Mouse (Mus musculus): ENCODE data around the gene Enpp4. TPM values are rescaled to one million over a fixed set of nuclear protein-coding genes. Genes with fewer than 3 reads are reported as not detected.

Gene Enpp4
- polyA plus RNA-seq, 1 experiment from 2014 or later, result 6.3 TPM

DNA sequence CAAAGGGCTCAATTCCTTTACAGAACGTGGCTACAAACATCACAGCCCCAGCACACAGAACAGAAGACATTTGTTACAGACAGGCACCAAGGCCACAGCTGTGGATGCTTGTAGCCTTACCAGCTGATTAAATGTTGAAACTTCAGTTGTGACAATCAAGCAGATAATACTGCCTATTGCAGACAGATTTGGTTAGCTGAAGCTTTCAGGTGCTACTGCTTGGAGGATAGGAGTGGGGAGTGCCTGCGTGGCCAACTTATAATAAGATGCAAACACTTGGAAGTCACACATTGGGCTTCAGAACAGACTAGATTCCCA lies 27.8 kb downstream of the Enpp4 start:
- WGBS, result 70% methylated on average over 2 of the region's 2 CpGs
- Histone ChIP-seq H3K9me3 (replicated peaks; ENCODE audit: control insufficient read depth, low read length, poor library complexity, severe bottlenecking) (no peaks in the 10 kb centered on the region; the same call in 1 of the 2 replicates), H3K27ac (ENCODE audit: low read length) (no peak overlapping the region), H3K9ac (ENCODE audit: low read depth, low read length) (no peak overlapping the region), H3K36me3 (ENCODE audit: control insufficient read depth, insufficient read depth, low read length) (peaks cover 18% of the 10 kb centered on the region), H3K27me3 (ENCODE audit: control insufficient read depth, insufficient read depth, low read depth, low read length) (no peaks in the 10 kb centered on the region), H3K4me2 (ENCODE audit: low read length) (no peak overlapping the region), H3K4me1 (ENCODE audit: control insufficient read depth, insufficient read depth, low read length) (peaks cover 19% of the 10 kb centered on the region), H3K4me3 (ENCODE audit: low read depth, low read length) (no peak overlapping the region)
- no peak for ATAC-seq

DNA sequence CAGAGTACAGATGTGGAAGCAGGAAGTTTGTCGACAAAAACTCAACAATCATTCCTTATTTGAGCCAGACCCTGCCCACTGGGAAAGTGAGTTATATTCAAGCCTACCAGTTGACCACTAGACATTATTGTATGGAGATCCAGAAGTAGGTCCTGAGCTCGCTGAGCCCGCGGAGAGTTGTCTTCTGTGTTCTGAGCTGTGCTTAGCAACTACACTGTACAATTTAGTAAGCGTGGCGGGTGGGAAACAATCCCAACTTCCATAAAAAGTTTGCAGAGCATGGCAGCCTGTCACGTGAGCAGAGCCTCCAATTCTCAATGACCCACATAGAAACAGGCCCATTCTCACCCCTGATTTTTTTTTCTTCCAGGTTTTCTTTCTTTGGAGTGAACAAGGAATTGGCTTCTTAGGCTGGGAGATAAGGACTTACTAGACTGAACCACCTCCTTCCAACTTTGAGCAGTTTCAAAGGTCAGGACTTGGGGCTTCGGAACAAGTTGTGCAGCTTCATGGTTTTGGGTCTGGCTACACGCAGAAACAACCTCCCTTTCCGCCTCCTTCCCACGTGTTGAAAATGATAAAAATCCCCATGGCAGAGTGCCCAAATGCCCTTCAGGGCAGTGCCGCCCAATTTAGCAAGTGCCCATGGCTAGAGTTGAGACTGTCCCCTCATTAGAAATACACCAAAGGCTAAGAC lies 28.3 kb downstream of the Enpp4 start:
- Histone ChIP-seq H3K4me3 (ENCODE audit: low read depth, low read length) (no peak overlapping the region), H3K27ac (ENCODE audit: low read length) (no peak overlapping the region), H3K36me3 (ENCODE audit: control insufficient read depth, insufficient read depth, low read length) (peaks cover 14% of the 10 kb centered on the region), H3K9me3 (replicated peaks; ENCODE audit: control insufficient read depth, low read length, poor library complexity, severe bottlenecking) (no peaks in the 10 kb centered on the region; the same call in 1 of the 2 replicates), H3K9ac (ENCODE audit: low read depth, low read length) (no peak overlapping the region), H3K27me3 (ENCODE audit: control insufficient read depth, insufficient read depth, low read depth, low read length) (no peaks in the 10 kb centered on the region), H3K4me2 (ENCODE audit: low read length) (no peak overlapping the region), H3K4me1 (ENCODE audit: control insufficient read depth, insufficient read depth, low read length) (peaks cover 18% of the 10 kb centered on the region)
- no peak for ATAC-seq
- 85% methylated on average over 12 of the region's 12 CpGs for WGBS

DNA sequence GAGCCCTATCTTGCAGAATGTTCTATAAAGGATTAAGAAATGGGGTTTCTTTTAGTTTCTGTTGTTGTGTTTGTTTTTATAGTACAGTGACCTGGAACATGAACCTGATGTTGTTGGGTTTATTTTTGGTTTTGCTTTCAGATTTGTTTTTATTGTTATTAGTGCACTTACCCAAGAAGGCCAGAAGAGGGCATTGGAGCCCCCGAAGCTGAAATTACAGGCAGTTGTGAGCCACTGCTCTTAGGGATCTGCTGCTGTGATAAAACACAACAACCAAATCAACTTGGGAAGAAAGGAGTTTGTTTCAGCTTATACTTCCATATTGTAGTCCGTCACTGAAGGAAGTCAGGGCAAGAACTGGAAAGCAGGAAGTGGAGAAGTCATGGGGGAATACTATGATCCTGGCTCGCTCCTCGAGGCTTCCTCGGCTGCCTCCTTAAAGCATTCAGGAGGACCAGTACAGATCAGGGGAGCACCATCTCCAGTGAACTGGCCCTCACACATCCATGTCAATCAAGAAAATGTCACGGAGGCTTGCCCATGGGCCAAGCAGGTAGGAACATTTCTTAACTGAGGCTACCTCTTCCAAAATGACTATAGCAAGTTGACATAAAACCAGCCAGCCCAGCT lies 29.4 kb downstream of the Enpp4 start:
- Histone ChIP-seq H3K9ac (ENCODE audit: low read depth, low read length) (no peak overlapping the region), H3K9me3 (replicated peaks; ENCODE audit: control insufficient read depth, low read length, poor library complexity, severe bottlenecking) (no peaks in the 10 kb centered on the region; the same call in 1 of the 2 replicates), H3K36me3 (ENCODE audit: control insufficient read depth, insufficient read depth, low read length) (peaks cover 7% of the 10 kb centered on the region), H3K4me3 (ENCODE audit: low read depth, low read length) (no peak overlapping the region), H3K4me2 (ENCODE audit: low read length) (no peak overlapping the region), H3K27me3 (ENCODE audit: control insufficient read depth, insufficient read depth, low read depth, low read length) (no peaks in the 10 kb centered on the region), H3K27ac (ENCODE audit: low read length) (no peak overlapping the region), H3K4me1 (ENCODE audit: control insufficient read depth, insufficient read depth, low read length) (peaks cover 11% of the 10 kb centered on the region)
- ATAC-seq, result no peak
- 58% methylated on average over 6 of the region's 6 CpGs for WGBS

DNA sequence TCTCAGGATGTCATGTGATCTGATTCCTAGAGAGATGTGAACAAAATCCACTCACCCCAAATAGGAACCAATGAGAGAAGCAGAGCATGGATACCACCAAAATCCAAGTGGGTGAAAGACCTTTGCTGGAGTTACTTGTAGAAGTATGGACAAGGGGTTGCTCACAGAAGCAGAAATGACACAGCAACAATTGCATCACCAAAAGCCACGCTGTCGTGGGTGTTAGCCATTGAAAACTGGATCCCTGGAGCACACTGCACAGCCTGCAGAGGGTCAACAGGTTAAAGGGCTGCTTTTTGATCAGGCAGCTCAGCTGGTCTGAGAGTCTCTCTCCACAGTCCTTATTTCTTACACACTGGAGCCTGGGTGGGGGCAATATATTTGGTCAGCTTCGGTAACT lies 30.0 kb downstream of the Enpp4 start:
- Histone ChIP-seq H3K9ac (ENCODE audit: low read depth, low read length) (no peak overlapping the region), H3K36me3 (ENCODE audit: control insufficient read depth, insufficient read depth, low read length) (peaks cover 1% of the 10 kb centered on the region; the same call in 1 of the 2 replicates), H3K4me2 (ENCODE audit: low read length) (no peak overlapping the region), H3K27me3 (ENCODE audit: control insufficient read depth, insufficient read depth, low read depth, low read length) (no peaks in the 10 kb centered on the region), H3K4me1 (ENCODE audit: control insufficient read depth, insufficient read depth, low read length) (peaks cover 11% of the 10 kb centered on the region), H3K4me3 (ENCODE audit: low read depth, low read length) (no peak overlapping the region), H3K9me3 (replicated peaks; ENCODE audit: control insufficient read depth, low read length, poor library complexity, severe bottlenecking) (no peaks in the 10 kb centered on the region), H3K27ac (ENCODE audit: low read length) (no peak overlapping the region)
- no peak for ATAC-seq
- WGBS, result 81% methylated on average over 3 of the region's 3 CpGs

DNA sequence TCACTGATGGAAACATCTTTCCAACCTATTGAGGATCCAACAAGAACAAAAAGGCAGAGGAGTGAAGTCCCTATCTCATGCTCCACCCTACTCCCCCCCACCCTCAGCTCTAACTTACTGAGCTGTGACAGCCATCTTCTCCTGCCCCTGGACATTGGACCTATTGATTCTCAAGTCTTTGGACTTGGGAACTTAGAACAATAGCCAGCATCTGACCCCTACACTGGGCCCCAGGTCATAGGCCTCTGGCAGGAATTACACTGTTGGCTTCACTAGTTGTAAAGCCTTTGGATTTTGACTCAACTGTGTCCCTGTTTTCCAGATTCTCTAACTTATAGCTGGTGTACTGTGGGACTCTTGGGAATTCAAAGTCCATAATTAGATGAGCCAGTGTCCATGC lies 33.9 kb downstream of the Enpp4 start:
- no peak for ATAC-seq
- no peaks in the 10 kb centered on the region for H3K27me3 ChIP-seq (ENCODE audit: control insufficient read depth, insufficient read depth, low read depth, low read length)
- no peak overlapping the region for H3K9ac ChIP-seq (ENCODE audit: low read depth, low read length)
- no peak overlapping the region for H3K4me2 ChIP-seq (ENCODE audit: low read length)
- H3K27ac ChIP-seq (ENCODE audit: low read length), result no peak overlapping the region
- no peaks in the 10 kb centered on the region for H3K36me3 ChIP-seq (ENCODE audit: control insufficient read depth, insufficient read depth, low read length)
- H3K4me1 ChIP-seq (ENCODE audit: control insufficient read depth, insufficient read depth, low read length), result no peaks in the 10 kb centered on the region
- H3K9me3 ChIP-seq (replicated peaks; ENCODE audit: control insufficient read depth, low read length, poor library complexity, severe bottlenecking), result no peaks in the 10 kb centered on the region
- H3K4me3 ChIP-seq (ENCODE audit: low read depth, low read length), result no peak overlapping the region

DNA sequence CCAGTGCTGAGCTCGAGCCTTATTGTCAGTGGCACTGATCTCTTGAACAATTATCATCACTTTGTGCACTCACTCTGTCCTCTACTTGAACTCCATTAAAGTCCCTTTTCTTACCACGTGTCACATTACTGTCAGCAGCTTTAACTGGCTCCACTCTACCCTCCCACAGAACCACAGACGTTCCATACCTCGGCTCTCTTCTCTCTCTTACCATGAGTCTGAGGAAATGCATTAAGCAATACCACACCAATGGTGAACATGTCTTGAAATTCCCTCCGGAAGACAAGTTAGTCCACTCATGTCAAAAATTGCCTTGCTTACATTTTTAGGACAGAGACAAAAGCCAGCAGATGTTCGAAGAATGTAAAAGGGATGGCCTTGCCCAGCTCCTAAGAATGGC lies 36.7 kb downstream of the Enpp4 start:
- 82% methylated on average over 6 of the region's 6 CpGs for WGBS
- Histone ChIP-seq H3K27ac (ENCODE audit: low read length) (no peak overlapping the region), H3K4me2 (ENCODE audit: low read length) (no peak overlapping the region), H3K36me3 (ENCODE audit: control insufficient read depth, insufficient read depth, low read length) (no peaks in the 10 kb centered on the region), H3K9me3 (replicated peaks; ENCODE audit: control insufficient read depth, low read length, poor library complexity, severe bottlenecking) (no peaks in the 10 kb centered on the region), H3K27me3 (ENCODE audit: control insufficient read depth, insufficient read depth, low read depth, low read length) (no peaks in the 10 kb centered on the region), H3K9ac (ENCODE audit: low read depth, low read length) (no peak overlapping the region), H3K4me3 (ENCODE audit: low read depth, low read length) (no peak overlapping the region), H3K4me1 (ENCODE audit: control insufficient read depth, insufficient read depth, low read length) (no peaks in the 10 kb centered on the region)
- no peak for ATAC-seq

DNA sequence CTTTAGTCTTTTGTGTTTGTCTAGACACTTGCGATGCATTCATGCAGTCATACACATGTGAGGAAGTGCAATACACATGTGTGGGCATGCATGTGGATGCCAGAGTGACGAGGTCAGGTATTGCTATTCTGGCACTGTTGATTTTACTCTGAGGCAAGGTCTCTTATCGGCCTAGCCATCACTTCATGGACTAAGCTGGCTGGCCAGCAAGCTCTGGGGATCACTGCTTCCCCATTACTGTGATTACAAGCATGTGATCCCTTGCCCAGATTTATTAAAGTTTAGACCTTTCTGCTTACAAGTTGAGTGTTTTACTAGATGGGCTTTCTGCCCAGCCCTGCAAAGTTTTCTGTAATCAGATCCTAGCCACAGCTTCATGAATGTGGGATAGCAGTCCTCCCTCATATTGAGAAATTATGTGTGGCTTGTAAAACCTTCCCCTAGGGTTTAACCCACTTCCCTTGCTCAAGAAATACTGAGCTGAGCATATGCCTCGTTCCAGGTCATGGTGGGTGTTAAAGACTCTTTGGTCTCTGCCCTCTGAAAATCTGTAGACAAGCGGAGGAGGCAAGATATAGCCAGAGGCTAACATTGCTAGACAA lies 44.2 kb downstream of the Enpp4 start:
- Histone ChIP-seq H3K27ac (ENCODE audit: low read length) (no peak overlapping the region), H3K9me3 (replicated peaks; ENCODE audit: control insufficient read depth, low read length, poor library complexity, severe bottlenecking) (no peaks in the 10 kb centered on the region), H3K4me3 (ENCODE audit: low read depth, low read length) (no peak overlapping the region), H3K4me1 (ENCODE audit: control insufficient read depth, insufficient read depth, low read length) (no peaks in the 10 kb centered on the region), H3K36me3 (ENCODE audit: control insufficient read depth, insufficient read depth, low read length) (no peaks in the 10 kb centered on the region), H3K27me3 (ENCODE audit: control insufficient read depth, insufficient read depth, low read depth, low read length) (no peaks in the 10 kb centered on the region), H3K4me2 (ENCODE audit: low read length) (no peak overlapping the region), H3K9ac (ENCODE audit: low read depth, low read length) (no peak overlapping the region)
- no peak for ATAC-seq
- WGBS, result 84% methylated on average over 5 of the region's 5 CpGs

DNA sequence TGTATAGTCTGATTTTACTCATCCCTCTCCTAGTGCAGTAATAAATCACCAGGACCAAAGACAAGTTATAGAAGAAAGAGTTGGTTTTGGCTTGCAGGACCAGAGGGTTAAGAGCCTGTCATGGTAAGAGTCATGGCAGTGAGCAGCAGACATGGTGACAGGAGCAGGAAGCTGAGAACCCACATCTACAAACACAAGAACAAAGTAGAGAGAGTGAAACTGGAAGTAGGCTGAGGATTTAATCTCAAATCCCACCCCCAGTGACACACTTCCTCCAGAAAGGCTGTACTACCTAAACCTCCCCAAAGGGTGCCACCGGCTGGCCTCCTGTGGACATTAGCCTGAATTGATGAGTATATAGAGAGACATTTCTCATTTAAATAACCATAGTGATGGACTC lies 44.8 kb downstream of the Enpp4 start:
- Histone ChIP-seq H3K4me3 (ENCODE audit: low read depth, low read length) (no peak overlapping the region), H3K27ac (ENCODE audit: low read length) (no peak overlapping the region), H3K4me1 (ENCODE audit: control insufficient read depth, insufficient read depth, low read length) (no peaks in the 10 kb centered on the region), H3K9me3 (replicated peaks; ENCODE audit: control insufficient read depth, low read length, poor library complexity, severe bottlenecking) (no peaks in the 10 kb centered on the region), H3K36me3 (ENCODE audit: control insufficient read depth, insufficient read depth, low read length) (no peaks in the 10 kb centered on the region), H3K27me3 (ENCODE audit: control insufficient read depth, insufficient read depth, low read depth, low read length) (no peaks in the 10 kb centered on the region), H3K9ac (ENCODE audit: low read depth, low read length) (no peak overlapping the region), H3K4me2 (ENCODE audit: low read length) (no peak overlapping the region)
- ATAC-seq, result no peak
- WGBS, result 87% methylated on average over 1 of the region's 1 CpGs

DNA sequence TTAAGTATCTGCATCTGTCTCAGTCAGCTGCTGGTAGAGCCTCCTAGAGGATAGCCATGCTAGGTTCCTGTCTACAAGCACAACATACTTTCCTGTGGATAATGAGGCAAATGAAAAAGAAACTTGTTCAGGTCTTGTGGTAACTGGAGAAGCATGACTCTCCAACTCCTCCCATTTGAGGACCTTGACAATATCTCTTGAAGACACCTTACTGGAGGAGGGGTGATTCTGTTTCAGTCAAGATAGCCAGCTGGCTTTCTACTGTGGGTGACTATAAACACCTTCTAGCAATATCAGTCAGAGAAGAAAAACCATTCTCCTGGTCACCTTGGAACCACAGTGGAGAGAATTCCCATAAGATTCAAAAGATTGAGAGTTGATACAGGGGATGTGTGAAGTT lies 47.5 kb downstream of the Enpp4 start:
- no peak for ATAC-seq
- Histone ChIP-seq H3K9me3 (replicated peaks; ENCODE audit: control insufficient read depth, low read length, poor library complexity, severe bottlenecking) (no peaks in the 10 kb centered on the region), H3K4me2 (ENCODE audit: low read length) (no peak overlapping the region), H3K27me3 (ENCODE audit: control insufficient read depth, insufficient read depth, low read depth, low read length) (no peaks in the 10 kb centered on the region), H3K4me1 (ENCODE audit: control insufficient read depth, insufficient read depth, low read length) (no peaks in the 10 kb centered on the region), H3K27ac (ENCODE audit: low read length) (no peak overlapping the region), H3K4me3 (ENCODE audit: low read depth, low read length) (no peak overlapping the region), H3K9ac (ENCODE audit: low read depth, low read length) (no peak overlapping the region), H3K36me3 (ENCODE audit: control insufficient read depth, insufficient read depth, low read length) (no peaks in the 10 kb centered on the region)
